Mouse (Mus musculus): Measurements from ENCODE around the gene Cd300lg.
A peak's percentile ranks its signal among the peaks of the same experiment; 100 is the strongest.

The Cd300lg gene

DNA sequence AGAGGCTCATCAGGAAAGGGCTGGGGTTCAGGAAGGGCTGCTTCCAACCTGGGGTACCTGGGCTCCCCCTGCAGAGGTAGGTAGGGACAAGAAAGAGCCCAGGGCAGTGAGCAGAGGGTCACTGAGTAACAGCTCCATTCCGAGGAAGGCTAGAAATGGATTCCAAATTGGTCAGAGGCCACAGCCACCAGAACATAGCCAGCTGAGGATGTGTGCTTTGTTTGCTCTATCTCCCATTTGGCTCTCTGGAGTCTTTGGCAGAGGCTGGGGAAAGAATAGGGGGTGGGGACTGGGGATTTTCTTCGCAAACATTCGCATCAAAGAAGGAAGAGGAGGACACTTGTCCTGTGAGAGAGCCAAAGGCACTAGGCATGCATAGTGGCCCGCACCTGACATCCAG, 10.6 kb downstream of the Cd300lg start:
- no peak for DNase-seq (ENCODE audit: low spot score)

DNA sequence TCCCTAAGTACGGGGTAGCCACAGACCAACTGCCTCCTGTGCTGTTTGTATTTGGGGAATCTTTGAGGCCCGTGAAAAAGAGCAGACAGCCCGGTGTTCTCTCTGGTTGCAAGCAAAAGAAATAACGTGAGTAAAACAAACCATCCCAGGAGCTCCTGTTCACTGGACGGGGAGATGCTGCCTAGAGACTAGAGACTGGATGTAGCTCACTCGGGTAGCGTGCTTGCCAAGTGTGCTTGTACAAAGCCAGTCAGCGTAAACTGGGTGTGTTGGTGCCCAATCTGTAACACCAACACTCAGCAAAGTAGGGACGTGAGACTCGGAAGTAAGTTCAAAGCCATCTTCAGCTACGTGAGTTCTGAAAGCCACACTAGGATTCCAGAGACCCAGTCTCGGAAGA, 11.4 kb downstream of the Cd300lg start:
- no peak for DNase-seq (ENCODE audit: low spot score)

DNA sequence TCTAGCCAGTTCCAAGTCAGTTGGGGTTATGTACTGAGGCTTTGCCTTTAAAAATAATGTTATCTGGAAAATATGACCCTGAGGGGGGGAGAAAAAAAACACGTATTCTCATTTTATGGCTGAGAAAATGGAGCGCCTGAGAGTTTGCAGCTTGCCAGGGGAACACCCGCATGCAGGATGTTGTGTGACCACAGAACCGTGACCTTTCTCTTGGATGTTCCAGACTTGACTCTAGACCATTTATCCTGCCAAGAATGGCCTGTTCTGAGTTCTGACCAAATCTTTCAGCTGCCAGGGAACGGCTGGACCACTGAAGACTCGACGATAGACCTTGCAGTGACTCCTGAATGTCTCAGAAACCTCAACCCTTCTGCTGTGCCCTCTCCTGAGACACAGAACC, 11.9 kb downstream of the Cd300lg start:
- DNase-seq (ENCODE audit: low spot score) = no peak

- peak; percentile 79 for DNase-seq (ENCODE audit: low spot score)
Observed at GRCm38 (mm10) chr11:102053847-102054246, 12.5 kb downstream of the Cd300lg start.

GRCm38 (mm10) chr11:102061236-102061940, 20.1 kb downstream of the Cd300lg start:
- peak; percentile 86 for DNase-seq (ENCODE audit: low spot score)

GRCm38 (mm10) chr11:102061941-102062473, 20.7 kb downstream of the Cd300lg start:
- no peak for DNase-seq (ENCODE audit: low spot score)

DNA sequence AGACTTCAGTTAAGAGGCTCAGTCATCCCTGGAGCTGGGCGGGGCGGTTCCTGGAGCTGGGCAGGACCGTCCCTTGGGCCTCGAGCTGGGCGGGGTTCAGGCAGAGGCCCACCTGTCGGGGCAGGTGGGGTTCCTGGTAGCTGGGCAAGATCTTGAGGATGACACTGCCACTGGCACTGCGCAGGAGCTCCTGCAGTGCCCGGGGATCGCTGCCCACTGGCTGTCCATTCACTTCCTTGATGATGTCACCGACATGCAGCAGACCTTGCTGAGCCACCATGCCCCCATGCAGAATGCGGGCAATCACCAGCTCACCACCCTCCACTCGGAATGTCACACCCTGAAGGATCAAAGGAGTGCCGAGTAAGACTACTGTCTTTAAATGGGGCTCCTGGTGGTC, 21.8 kb downstream of the Cd300lg start:
- no peak for DNase-seq (ENCODE audit: low spot score)

DNA sequence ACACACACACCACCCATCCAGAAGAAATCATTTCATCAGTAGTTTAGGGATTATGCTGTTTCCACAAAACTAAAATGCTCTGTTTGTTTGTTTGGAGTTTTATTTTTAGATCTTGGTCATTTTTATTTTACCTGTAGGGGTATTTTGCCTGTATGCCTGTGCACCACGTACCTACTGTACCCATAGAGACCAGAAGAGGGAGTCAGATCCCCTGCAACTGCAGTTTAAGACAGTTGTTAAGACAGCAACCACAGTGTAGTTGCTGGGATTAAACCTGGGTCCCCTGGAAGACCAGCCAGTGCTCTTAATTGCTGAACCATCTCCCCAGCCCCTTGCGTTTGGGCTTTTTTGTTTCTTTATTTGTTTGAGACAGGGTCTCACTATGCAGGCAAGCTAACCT, 27.7 kb downstream of the Cd300lg start:
- no peak for DNase-seq (ENCODE audit: low spot score)

DNA sequence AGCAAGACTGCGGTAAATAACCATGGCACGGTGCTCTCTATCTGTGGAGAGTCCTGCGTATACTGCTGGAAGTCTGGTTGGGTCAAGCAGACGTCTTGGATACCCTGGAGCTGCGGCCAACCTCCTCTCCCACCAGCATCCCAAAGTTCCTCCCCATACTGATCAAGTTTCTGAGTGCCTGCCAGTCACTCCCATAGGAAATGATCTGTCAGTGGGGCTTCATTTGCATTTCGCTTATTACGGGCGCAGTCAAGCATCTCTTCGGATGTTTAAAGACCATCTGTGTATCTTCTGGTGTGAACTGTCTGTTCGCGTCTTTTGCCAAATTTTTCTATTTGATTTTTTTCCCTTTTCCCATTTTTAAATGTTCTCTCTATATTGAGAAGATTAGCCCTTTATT, 28.3 kb downstream of the Cd300lg start:
- no peak for DNase-seq (ENCODE audit: low spot score)

GRCm38 (mm10) chr11:102070426-102070825, 29.1 kb downstream of the Cd300lg start:
- no peak for DNase-seq (ENCODE audit: low spot score)

DNA sequence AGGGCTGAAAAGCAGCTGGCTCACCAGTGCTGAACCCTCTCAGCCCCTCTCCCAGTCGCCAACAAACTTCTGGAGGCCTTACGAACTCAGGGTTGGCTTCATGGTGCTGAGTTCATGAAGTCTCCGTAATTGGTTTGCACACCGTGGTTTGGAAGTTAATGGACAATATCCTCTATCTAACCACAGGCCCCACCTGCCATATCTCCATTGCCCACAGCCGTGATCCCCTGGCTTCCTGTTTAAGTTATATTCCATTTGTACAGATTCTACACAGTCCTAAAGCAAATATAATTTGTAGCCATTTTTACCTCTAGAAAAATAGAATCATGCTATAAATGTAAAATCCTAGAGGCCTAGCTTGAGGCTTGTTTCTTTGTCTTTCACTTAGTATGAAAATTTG, 31.4 kb downstream of the Cd300lg start:
- DNase-seq (ENCODE audit: low spot score) = no peak

- no peak for DNase-seq (ENCODE audit: low spot score)
Observed at GRCm38 (mm10) chr11:102073722-102074121, 32.4 kb downstream of the Cd300lg start.

- peak; percentile 82 for DNase-seq (ENCODE audit: low spot score)
Observed at GRCm38 (mm10) chr11:102082322-102082721, 41.0 kb downstream of the Cd300lg start.

DNA sequence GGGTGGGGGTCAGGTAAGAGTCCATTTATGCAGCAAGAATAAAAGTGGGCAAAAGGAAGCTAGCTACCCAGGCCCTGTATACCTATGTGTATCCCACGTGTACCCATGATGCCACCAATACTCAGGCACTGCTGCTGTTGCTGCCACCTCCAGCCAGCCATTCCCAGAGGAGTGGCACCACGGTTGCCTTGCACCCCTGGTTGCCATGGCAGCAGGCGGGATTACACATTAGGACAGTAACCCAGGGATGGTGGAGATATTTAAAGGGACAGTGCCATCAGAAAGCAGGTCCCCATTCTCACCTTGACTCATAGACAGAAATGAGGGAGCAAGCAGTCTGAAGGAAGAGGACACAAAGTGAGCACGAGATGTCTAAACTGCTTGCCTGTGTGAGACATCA, 41.9 kb downstream of the Cd300lg start:
- DNase-seq (ENCODE audit: low spot score) = no peak

DNA sequence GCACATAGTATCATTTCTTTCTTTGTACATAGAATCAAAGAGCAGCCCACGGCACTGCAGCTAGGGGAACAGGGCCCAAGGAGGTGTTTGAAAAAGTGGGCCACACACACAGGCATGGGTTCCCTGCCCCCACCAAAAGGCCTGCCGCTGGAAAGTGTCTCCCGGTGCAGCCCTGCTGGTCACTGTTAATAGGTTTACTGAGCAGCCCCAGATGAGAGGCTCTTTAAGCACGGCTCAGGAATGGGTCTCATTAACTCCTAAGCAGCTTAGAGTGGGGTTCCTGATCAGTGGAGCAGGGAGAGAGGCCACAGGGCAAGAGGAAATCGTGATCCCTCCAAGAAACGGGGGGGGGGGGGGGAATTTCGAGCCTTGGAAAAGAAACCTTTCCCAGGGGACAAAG, 42.9 kb downstream of the Cd300lg start:
- DNase-seq (ENCODE audit: low spot score) = no peak

DNA sequence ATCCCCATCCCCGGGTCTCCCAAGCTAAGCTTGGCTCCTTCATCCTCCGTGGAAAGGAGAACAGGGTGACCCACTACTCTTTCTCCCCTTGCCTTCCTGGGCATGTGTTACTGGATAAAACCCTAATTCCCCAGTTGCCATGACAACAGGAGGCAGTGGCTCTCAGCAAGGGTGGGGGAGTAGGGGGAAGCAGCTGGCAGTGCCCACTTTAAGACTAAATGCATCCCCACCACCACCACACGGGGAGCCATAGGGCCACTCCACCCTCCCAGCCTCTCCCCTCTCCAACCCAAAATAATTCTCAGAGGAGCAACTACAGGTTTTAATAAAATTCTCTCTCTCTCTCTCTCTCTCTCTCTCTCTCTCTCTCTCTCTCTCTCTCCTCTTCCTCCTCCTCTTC, 45.0 kb downstream of the Cd300lg start:
- DNase-seq (ENCODE audit: low spot score) = no peak

GRCm38 (mm10) chr11:102087081-102087751, 45.9 kb downstream of the Cd300lg start:
- peak; percentile 78 for DNase-seq (ENCODE audit: low spot score)

- peak; percentile 66 for DNase-seq (ENCODE audit: low spot score)
Observed at GRCm38 (mm10) chr11:102087931-102088898, 46.9 kb downstream of the Cd300lg start, which contains the start of gene Mpp2. Gene Mpp2 (minus strand): TSS chr11:102088515.

DNA sequence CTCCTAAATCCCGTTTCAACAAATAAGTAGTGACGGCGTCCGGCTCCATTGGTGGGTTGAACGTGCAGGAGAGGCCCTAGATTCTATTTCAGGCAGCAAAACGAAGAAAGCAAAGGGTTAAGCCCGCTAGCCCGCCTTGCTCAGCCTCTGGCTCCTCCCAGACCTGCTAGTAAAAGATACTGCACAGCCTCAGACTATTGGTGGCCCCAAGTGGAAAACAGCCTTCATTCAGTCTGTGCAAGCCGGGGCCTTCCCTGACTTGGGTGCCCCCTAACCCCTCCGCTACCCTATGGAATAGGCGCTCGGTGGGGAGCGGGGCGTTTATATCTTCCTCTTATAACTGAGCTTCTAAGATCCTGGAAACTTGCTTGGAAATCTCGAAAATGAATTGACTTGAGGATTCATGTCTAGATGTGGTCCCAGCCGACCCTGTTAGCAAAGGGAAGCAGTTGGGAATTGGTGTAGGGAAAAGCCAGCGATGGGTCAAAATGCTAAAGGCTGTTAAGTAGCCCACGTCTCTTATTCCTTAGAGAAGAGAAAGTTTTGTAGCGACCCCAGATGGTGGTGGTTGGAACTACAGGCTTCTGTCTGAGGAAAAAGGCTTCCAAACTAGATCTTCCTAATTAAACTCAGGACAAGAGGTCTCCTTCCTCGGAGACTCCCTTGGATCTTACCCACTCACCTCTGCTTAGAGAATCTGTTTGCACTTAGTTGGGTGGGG, 47.9 kb downstream of the Cd300lg start:
- peak; percentile 80 for DNase-seq (ENCODE audit: low spot score)

- DNase-seq (ENCODE audit: low spot score) = no peak
Observed at GRCm38 (mm10) chr11:102095676-102096075, 54.4 kb downstream of the Cd300lg start.

DNA sequence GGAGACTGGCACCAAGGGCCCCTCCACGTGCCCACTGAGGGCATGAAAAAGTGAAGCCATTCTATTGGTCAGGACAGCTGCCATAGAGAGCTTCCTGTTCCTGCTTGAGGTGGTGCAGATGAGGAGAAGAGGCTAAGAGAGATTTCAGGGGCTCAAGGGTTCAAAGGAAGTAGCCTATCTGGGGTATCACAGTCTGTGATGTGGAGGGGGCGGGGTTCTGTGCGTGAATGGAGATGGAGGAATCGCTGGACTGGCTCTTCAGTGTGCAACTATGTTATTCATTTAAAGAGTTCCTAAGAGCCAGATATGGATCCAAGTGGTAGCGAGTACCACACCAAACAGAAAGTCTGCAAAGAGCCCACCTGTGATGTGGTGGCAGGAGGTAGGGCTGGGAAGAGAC, 55.1 kb downstream of the Cd300lg start:
- DNase-seq (ENCODE audit: low spot score) = no peak

Measured in testis, postnatal 10 days (tissue).